Mouse (Mus musculus): ENCODE results near the gene Dnajc11.

The Dnajc11 gene

DNA sequence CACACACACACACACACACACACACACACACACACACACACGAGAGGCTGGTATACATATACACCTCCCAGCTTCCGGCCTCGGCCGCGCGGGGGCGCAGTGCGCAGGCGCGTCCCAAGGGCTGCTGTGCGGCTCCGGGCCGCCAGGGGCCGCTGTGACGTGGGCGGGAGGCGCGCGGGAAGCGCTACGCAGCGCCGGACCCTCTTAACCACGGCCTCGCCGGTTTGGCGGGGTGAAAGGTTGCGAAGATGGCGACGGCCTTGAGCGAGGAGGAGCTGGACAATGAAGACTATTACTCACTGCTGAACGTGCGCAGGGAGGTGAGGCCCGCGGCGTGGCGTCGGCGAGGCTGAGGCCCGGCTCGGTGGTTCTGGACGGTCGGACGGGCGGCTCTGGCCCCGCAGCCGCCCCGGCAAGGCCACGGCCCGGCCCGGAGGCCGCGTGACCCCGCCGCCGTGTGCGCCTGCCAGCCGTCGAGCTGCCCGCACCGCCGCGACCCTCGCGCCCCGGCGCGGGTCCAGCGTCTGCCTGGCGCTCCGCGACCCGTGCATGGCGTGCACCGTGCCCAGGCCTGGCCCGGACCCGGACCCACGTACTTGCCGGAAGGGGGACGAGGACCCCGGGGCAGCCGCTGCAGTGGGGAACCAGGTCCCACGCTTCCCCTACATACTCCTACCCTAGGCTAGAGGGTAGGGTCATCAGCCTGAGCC is at the start of gene Dnajc11:
Gene Dnajc11 (plus strand): TSS at position 187 of the 710 bp plus-strand sequence.
- peak; percentile 94 for DNase-seq

DNA sequence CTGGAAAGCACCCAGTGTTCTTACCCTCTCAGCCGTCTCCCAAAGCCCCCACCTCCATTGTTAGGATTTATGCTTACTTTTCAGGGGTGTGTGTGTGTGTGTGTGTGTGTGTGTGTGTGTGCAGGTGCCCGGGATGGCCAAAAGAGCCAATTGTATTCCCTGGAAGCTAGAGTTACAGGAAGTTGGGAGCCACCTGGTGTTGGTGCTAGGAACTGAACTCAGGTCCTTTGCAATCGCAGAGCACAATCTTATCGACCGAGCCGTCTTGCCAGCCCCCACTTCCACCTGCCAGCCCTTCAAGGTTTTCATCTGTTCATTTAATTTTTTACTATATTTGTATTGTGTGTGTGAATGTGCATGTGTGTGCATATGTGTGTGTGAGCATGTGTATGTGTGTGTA is 40.2 kb upstream of the Dnajc11 start:
- DNase-seq: no peak

DNA sequence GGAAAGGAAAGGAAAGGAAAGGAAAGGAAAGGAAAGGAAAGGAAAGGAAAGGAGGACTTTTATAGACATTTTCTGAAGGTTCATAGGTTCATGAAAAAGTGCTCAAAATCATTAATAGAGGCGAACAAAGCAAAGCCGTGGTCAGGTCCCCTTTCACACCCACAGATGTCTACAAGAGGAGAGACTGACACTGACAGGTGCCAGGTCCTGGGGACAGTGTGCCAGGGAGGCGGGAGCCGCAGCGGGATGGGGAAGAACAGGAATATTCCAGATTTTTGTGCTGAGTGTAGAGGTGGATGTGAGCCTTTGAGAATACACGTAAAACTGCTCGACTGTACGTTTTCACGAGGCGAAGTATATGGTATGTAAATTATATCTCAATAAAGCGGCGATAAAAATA is 38.6 kb upstream of the Dnajc11 start:
- no peak for DNase-seq

DNA sequence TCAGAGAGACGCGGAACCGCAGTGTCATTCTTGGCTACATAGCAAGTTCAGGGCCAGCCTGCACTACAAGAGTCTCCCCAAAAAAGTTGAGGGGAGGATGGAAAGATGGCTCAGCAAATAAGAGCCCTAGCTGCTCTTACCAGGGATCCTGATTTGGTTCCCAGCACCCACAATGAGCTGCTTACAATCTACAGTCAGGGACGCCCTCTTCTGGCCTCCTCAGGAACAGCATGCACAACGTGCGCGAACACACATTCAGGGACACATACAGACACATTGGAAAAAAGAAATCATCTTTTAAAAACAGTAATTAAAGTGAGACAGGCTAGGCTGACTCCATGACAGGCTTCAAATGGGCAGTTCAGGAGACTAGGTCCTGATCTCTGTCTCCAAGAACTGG is 37.9 kb upstream of the Dnajc11 start:
- no peak for DNase-seq

DNA sequence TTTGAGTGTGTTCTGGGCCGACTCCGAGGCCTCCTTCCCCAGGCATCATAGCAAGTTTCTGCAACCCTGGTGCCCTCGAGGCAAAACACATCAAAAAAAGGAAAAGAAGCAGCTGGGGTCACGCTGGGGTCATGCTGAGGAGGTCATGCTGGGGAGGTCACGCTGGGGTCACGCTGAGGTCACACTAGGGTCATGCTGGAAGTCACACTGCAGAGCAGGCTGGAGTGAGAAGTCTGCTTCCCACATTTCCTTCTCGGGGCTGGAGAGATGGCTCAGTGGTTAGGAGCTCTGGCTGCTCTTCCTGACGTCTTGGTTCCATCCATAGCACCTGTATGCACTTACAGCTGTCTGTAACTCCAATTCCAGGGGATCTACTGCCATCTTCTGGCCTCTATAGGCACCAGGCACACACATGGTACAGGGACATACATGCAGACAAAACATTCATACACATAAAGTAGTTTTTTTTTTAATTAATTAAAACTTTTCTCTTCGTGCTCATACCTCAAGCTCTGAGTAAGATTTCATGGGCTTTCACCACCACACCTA is 36.3 kb upstream of the Dnajc11 start:
- no peak for DNase-seq

DNA sequence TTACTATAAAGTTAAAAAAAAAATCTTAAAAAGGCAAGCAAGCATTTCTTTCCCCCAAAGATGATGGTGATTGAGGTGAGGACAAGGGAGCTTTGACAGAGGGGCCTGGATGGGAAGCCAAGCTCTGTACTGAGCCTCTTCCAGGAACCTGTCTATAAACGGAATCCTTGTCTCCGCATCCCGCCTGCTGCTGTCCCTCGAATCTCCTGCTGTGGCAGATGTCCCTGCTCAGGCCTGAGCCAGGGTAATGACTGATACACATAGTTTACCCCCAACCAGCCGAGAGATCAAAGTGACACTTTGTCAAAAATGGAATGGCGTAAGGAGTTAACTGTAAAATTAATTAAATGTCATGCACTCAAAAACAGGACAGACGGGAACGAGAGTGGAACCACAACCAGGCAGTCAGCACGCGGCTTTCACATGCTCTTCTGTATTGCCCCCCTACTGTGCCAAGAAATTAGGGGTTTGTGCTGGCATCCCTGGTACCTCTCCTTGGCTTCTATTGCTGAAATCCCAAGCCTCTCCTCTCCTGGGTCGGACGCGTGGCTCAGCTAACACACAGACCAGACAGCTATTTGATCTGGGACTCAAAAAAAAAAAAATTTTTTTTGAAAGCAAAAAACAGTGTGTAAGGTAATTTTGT is 34.8 kb upstream of the Dnajc11 start:
- DNase-seq: no peak

DNA sequence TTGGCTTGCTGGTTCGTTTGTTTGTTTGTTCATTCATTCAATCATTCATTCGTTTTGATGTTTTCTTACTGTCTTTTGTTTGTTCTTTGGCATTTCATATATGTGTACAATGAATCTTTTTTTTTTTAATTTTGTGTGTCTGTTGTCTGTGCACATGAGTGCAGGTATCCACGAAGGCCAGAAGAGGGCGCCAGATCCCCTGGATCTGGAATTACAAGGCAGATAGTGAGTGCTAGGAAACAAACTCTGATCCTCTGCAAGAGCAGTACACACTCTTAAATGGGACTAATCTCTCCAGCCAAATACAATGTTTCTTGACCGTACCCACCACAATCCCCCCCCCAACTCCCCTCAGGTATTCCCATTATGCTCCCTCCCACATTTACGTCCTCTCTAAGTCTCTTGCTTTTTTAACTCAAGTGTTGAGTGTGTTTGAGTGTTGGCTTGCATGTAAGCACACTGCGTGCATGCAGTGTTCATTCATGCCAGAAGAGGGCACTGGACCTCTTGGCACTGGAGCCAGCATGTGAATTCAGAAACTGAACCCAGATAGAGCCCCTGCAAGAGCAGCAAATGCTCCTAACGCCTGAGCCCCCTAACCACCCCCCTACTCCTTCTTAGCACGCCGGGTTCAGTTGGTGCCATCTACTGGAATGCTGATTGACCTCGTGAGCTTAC is 33.6 kb upstream of the Dnajc11 start:
- no peak for DNase-seq

DNA sequence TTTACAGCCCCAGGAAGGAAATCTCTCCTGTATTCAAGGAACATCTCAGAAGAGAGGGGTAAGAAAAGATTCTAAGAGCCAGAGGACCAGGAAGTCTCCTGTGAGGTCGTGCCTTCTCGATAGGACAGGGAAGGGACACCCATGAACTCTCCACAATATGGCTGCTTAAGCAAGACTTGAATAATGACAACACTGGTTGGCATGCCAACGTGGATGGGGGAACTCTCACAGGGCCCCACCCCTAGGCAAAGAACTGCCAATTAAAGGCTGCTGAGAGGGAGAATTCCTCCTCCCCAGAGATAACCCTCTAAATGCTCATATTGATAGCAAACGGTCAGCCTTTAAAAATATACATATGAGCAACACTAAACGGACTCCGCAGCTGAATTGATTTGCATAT is 32.8 kb upstream of the Dnajc11 start:
- DNase-seq: no peak

DNA sequence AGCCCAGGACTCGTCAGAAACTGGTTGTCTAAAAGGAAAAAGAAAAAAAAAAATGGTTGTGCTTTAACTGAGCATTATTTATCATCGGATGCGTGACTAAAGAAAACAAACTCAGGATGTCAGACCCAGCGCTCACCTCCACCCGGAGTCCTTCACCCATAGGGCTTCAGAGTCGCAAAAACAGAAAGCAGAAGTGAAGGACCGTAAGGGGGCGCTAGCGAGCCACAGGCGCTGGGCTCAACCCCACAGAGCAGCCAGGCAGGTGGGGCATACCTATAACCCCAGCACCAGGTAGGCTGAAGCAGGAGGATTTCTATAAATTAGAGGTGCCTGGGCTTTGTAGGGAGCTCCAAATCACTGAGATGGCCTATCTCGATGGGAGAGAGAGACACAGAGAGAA is 32.1 kb upstream of the Dnajc11 start:
- DNase-seq: no peak

DNA sequence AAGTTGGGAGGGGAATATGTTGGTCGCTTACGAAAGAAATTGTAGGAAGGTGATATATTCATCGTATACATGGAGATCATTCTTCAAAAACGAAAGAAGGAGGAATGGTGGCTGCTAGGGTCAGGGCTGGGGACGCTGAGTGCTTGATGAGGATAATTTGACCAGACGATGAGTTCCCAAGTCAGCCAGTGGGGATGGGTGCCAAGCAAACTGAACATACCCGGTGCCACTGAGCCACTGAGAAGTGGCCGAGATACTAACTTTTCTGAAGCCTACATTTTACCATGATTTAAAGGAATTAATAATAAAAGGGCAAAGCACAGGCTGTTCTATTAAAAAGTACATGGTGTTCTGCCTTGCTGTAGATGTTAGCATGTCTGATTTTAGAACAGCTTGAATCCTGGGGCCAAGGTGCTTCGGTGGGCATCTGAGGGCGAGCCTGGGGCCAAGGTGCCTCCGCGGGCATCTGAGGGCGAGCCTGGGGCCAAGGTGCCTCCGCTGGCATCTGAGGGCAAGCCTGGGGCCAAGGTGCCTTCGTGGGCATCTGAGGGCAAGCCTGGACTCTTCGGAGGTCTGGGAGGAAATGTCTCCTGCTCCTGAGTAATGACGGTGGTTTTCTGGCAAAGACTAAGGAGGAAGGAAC is 31.3 kb upstream of the Dnajc11 start:
- no peak for DNase-seq

DNA sequence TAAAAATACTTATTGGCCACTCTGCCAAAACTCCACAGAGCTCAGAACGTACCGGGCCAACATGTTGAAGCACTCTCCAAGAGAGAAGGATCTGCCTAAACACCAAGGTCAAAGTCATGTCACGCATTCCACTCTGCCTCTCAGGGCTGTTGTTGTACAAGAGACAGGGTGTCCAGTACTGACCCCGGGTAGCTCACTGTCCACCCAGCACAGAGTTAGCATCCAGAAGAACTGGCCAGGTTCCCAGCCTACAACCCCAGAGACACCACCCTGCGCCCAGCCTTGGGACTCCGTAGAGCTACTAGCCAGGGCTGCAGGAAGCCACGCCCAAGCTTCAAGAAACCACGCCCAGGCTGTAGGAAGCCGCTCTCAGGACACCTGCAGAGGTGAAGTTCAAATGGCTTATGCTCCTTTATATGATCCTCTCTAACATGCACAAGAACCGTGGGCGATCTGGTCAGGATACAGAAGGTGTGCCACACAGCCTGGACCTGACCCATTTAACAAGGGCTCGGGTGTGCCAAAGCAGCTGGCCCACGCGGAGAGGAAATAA is 30.7 kb upstream of the Dnajc11 start:
- no peak for DNase-seq

DNA sequence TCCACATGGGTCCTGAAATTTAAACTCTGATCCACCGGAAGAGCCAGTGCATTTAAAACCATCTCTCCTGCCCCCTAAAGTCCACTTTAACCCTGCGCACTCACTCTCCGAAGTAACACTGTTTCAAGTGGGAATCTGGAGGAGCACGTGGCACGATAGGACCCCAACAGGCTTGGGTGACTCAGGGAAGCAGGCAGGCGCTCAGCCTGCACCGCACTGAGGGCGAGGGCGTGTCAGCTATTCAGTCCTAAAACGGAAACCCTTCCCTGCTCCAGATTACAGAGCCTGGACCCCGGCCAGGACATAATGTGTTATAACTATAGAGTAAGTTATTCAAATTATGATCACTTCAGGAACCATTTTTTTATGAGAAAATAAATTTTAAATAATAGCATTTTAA is 29.4 kb upstream of the Dnajc11 start:
- no peak for DNase-seq

DNA sequence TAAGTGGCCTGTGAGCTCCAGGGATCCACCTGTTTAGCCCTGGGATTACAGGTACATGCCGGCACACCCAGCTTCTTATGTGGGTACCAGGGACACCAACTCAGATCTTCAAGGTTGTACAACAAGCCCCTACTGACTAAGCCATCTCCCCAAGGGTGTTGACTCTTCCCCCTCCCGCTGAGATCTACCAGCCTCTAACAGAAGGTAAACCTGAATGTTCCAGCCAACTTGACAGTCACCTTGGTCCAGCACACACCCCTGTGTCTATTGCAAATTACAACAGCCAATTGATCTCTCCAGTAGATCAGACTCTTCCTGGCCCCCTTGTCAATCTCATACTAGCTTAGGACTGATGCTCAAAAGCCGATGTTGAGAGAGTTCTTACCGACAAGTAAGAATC is 27.9 kb upstream of the Dnajc11 start:
- DNase-seq: no peak

DNA sequence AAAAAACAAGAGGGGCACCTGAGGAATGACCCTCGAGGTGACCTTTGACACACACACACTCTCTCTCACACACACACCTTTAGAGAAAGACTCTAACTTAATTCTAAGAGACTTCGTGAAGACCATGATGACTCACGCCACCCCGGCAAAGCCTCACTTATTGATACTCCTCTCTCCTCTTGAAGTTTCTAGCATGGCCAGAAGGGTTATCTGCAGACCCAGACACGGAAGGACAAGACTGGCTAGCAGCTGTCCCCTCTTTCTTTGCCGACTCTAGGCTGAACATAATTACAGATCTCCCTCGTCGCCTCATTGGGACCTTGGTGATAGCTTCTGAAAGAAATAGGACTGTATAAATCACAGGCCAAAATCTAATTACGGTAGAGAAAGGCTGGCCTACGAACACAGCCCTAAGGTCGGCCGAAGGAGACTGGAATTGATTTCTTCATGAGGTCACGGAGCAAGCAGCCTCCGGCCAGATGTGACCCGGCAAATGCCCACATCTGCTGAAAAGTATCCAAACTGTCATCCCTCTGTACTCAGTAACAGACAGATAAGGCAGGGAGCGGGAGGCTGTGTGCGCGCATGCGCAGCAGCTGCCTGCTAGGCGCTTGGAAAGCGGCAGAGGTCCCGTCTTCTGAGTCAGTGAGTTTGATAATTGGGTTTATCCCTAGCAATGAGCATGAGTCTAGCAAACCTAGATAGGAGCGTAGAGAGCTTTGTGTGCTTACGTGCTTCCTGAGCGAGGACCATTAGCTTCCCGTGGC is 25.7 kb upstream of the Dnajc11 start:
- no peak for DNase-seq

DNA sequence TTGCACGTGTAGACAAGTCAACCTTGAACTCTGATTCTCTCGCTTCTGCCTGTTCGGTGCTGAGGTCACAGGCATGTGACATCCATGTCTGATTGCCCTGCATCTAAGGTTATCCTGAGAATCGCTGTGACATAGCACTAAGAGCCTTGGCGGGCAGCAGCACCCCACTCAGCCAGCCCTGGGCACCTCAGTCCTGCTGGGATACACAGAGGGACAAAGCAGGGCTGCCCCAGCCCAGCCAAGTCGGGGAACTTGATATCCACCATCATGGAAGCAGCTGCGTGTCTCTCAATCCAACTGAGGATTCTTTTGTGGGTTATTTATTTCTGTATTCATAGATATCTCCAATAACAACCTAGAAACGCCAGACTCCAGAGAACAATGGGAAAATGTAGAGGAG is 24.7 kb upstream of the Dnajc11 start:
- DNase-seq: no peak

DNA sequence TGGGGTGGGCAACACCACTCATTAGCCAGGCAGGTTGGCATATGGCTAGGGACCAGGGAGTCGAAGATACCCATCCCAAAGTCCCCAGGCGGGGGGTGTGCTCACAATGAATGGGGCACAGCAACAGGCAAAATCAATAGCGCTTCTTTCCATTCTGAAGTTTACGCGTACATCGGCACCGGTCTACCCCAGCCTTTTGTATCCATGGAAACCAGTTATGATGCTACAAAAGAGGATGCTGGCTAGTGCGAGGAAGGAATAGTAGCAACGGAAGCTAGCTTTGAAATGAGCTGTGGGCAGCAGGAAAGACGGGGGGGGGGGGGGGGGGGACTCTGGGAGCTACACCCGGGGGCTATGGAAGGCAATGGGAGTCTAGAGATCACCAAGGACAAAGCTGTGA is 17.2 kb upstream of the Dnajc11 start:
- DNase-seq: no peak

DNA sequence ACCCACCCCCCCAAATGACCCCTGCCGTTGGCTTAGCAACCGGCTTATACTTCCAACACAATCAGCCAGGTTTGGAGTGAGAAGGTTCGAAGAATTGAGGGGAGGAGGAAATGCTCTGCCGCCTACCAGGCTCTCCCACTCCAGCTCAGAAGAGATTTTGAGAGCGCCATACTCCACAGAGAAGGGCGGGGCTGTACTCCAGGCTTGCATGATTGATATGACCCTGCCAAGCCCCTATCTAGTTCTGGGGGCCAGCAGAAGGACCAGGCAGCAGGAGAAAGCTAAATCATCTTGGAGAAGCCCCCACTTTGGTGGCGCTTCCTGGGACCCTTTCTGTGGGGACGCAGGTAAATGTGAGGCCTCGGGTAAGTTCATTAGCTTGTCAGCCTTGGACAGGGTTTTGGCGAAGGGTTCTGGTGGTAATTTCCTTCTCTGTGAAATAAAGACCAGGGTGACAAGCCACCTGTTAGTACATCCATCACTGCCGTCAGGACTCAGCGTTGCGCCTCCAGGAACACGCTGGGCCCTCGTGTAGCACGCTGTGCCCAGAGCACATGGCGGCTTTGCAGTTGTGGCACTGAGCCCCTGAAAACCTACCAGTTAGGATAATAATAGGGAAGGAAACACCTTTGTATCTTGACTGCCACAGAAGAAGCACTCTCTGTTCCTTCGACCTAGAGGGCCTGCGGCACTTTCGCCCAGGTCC is 14.2 kb upstream of the Dnajc11 start:
- DNase-seq: no peak

DNA sequence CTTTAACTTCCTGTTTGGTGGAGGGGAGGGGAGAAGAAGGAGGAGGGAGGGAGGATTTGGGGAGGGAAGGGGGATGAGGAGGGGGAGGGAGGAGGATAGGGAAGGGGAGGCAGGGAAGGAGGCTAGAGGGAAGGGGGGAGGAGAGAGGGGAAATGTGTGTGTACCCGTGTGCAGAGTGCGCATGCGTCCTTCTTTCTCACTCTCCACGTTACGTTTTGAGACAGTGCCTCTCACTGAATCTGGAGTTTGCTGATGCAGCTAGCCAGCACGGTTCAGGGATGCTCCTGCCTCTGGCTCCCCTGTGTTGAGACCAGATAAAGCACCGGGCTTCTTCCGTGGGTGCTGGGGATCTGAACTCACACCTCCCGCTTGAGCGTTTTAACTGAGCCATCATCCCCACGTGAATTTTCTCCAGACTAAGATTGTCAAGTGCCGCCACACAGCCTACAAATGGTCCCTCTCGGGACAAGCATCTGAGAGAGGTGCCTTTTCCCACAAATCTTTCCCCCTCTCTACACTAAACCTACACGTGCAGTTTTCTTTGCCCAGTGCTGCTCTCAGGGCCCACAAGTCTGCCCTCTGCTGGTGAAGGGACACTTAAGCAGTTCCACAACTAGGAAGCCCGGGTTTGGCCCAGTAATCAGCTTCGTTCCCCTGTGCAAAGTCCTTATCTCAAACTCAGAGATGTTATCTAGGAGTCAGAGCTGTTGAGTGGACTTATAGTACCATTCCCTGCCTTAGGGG is 13.4 kb upstream of the Dnajc11 start:
- DNase-seq: peak; percentile 60

DNA sequence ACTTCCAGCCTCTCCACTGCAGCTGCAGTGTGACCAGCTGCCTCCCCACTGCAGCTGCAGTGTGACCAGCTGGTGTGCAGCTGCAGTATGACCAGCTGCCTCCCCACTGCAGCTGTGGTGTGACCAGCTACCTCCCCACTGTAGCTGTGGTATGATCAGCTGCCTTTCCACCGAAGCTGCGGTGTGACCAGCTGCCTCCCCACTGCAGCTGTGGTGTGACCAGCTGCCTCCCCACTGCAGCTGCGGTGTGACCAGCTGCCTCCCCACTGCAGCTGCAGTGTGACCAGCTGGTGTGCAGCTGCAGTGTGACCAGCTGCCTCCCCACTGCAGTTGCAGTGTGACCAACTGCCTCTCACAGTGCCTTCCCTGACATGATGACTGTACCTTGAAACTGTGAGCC is 11.4 kb upstream of the Dnajc11 start:
- DNase-seq: no peak

DNA sequence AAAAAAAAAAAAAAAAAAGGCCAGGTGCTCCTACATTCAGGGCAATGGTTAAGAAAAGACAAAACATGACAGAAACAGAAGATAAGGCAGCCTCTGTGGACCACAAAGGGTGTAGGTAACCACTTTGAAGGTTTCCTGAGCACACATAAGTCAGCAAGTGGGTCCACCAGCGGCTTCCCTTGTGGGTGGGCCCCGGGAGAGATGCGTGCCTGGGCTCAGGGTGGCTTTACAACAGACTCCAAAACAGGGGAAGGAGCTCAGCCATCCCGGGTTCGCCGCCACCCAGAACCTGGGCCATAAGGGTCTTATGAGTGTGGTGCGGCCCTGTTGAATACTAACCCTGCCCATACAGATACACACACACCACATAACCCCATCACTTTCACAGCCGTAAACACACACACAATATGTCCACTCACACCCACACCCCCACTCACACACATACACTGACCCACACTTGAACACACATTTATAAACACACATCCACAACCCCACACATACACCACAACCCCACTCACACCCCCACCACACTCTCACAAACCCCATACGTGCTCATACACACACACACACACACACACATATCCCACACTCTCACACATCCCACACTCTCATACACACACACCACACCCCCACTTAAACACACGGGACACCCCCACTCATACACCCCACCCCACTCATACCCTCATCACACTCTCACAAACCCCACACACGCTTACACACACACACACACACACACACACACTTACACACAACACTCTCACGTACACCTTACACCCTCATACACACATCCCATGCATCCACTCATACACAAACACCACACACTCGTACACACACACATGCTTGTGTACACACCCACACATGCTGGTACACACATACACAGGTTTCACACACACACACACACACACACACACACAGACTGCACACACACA is 651 bp upstream of the Dnajc11 start:
- no peak for DNase-seq
